Mouse (Mus musculus): ENCODE results near the gene Kif3c. TPM values are rescaled to one million over a fixed set of nuclear protein-coding genes. Genes with fewer than 3 reads are reported as not detected.

Kif3c gene
- total RNA-seq, 2 experiments from 2014 or later = 176 to 177 TPM

GRCm38 (mm10) chr12:3422786-3423185 is 57.9 kb downstream of the Kif3c start:
- DNase-seq (ENCODE audit: low spot score in 2 of 2) = no peak

DNA sequence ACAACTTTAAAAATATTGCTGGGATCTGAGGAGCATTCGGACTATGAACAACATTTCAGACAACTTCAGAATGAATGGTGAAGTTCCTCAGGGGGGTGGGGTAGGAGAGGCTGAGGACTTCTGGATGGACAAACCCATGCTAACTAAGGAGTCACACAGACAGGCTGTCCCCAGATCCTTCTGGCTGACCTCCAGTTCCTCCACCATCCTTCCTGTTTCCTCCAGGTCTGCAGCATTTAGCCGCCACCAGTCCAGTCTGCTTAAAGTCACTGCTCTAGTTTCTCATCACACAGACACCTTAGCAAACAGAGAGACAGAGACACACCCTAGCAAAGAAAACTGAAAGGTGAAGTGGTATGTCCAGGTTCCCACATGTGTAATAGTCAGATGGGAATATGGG is 59.2 kb downstream of the Kif3c start:
- DNase-seq (ENCODE audit: low spot score in 2 of 2) = no peak

- DNase-seq (ENCODE audit: low spot score in 2 of 2) = peak; percentile 28 to 41
These were observed 60.7 kb downstream of the Kif3c start for GRCm38 (mm10) chr12:3425375-3426341.

DNA sequence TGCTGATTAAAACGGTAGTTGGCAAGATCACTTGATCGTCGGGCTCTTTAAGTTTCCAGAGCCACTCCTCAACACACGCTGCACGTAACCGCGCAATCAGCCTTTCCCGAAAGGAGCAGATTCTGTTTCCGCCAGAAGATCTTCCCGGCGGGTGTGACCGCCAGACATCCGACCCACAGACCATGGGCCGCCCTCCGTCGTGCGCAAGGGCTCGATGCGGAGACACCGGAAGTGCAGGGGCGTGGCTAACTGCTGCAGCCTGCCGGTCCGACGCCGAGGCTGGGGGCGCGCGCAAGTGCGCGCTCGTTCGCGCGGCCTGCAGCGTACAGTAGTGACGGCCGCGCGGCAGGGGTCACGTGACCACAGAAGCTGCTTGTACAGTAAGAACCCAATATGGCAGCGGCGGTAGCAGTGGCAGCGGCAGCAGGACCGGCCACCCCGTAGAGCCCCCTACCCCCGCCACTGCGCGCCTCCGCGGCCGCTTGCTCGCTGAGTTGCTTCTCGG is 61.6 kb downstream of the Kif3c start, which contains the start of gene Asxl2:
Gene Asxl2 (plus strand): TSS at position 328 of the 505 bp plus-strand sequence.
- DNase-seq (ENCODE audit: low spot score in 2 of 2) = peak; percentile 97 to 100

DNA sequence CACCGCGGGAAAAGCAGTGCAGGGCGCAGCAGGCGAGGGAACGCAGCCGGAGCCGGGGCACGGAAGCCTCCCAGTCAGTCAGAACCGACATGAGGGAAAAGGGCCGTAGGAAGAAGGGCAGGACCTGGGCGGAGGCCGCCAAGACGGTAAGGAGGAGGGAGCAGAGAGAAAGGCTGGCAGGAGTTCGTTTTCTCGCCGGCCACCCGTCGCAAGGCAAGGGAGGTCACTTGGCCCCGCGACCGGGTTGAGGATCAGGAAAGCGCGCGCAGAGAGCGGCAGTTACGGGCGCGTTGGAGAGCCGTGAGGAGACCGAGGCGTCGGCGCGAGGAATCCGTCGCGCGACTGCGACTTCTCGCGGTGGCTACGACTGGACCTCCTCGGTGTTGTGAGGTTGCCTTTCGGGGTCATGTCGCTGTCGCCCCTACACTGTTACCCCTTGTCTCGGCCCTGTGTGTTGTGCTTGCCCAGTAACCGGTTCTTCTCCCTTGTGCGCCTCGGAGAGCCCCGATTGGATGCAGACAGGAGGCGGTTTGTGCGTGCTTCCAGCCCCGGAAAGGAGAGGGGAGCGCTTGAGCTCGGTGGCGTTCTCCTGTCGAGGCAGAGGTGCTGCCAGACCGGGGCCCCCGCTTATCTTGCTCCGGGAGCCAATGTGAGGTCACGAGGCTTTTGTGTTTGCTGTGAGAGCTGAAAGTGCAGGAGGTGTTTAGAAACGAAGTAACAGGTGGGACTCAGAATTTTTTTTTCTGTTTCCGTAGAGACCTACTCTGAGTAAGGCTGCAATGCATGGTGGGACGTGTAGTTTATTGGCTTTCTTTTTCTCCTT is 62.3 kb downstream of the Kif3c start:
- DNase-seq (ENCODE audit: low spot score in 2 of 2) = peak; percentile 61 to 70

DNA sequence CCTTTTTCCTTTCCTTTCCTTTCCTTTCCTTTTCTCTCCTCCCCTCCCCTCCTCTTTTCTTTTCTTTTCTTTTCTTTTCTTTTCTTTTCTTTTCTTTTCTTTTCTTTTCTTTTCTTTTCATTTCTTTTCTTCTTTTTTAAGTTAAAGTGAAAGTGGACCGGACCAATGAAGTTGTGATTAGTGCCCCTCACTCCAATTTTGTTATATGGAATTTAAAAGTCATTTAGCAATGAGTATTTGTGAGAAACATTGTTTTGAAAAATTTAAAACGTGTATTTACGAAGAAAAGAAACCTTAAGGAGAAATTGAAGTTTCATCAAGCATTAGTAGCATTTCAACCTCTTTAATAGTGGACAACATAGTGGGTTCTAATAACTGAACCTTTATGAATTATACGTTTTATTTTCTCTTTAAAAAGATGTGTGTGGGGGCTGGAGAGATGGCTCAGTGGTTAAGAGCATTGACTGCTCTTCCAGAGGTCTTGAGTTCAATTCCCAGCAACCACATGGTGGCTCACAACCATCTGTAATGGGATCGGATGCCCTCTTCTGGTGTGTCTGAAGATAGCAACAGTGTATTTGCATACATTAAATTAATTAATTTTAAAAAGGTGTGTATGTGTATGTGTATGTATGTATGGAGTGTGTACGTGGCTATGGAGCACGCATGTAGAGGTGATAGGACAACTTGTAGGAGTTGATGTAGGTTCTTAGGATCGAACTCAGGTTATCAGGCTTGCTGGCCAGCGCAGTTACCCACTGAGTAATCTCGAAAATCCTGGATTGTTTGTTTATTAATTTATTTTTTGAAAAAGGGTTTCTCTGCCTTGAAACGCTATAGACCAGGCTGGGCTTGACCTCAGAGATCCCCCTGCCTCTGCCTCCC is 63.2 kb downstream of the Kif3c start:
- DNase-seq (ENCODE audit: low spot score in 2 of 2) = no peak

GRCm38 (mm10) chr12:3429681-3430442 is 64.9 kb downstream of the Kif3c start:
- no peak for DNase-seq (ENCODE audit: low spot score in 2 of 2)

DNA sequence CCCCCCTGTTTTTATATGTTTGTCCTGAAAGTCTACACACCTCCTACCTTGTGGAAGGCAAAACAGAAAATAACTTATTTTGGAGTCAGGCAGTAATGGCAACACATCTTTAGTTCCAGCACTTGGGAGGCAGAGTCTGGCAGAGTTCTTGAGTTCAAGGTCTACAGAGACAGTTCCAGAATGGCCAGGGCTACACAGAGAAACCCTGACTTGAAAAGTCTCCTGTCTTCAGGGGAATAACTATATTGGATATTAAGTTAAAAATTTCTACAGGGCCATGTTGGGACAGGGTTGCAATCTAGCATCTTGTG is 65.5 kb downstream of the Kif3c start:
- no peak for DNase-seq (ENCODE audit: low spot score in 2 of 2)

DNA sequence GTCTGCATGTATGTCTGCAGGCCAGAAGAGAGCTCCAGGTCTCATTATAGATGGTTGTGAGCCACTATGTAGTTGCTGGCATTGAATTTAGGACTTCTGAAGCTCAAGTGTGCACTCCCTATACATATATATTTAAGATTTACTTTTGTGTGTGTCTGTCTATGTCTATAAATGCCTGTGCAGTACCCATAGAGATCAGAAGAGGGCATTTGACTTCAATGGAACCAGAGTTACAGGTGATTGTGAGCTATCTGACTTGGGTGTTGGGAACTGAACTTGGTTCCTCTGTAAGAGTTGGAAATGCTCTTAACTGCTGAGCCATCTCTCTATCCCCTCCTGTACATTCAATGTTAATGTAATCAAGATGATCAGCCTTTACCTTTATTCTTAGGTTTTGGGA is 66.1 kb downstream of the Kif3c start:
- no peak for DNase-seq (ENCODE audit: low spot score in 2 of 2)

DNA sequence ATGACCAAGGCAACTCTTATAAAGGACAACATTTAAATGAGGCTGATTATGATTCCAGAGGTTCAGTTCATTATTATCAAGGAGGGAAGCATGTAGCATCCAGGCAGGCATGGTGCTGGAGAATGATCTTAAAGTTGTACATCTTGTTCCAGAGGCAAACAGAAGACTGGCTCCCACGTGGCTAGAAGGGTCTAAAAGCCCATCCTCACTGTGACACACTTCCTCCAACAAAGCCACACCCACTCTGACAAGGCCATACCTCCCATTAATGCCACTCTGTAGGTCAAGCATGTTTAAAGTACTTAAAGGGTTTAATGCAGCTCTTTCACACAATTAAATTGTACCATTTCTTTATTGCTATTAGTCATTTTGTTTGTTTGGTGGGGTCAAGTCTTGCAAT is 68.8 kb downstream of the Kif3c start:
- DNase-seq (ENCODE audit: low spot score in 2 of 2) = no peak

GRCm38 (mm10) chr12:3436446-3436845 is 71.5 kb downstream of the Kif3c start:
- no peak for DNase-seq (ENCODE audit: low spot score in 2 of 2)

DNA sequence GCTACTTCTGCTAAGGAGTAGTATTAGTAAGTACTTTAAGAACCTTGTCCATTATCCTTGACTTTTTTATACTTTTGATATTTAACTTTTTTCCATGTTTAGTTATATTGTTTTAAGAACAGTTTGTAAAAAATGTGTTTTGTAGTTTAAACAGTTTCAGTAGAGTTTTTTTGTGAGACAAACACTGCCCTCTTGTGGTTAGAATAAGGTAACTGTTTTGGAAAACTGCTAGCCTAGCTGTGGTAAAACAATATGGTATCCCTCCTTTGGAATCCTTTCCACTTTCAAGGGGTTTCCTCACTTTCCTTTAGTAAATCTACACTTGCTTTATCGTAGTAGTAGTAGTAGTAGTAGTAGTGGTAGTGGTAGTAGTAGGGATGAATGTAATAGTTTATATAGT is 72.9 kb downstream of the Kif3c start:
- DNase-seq (ENCODE audit: low spot score in 2 of 2) = no peak

- DNase-seq (ENCODE audit: low spot score in 2 of 2) = no peak
These were observed 76.0 kb downstream of the Kif3c start for GRCm38 (mm10) chr12:3440916-3441315.

GRCm38 (mm10) chr12:3441361-3441760 is 76.4 kb downstream of the Kif3c start:
- DNase-seq (ENCODE audit: low spot score in 2 of 2) = no peak

GRCm38 (mm10) chr12:3453554-3453953 is 88.6 kb downstream of the Kif3c start:
- no peak for DNase-seq (ENCODE audit: low spot score in 2 of 2)

Other genes starting within 250 kb of the Kif3c start
- 100 to 1,000 TPM; 133 to 139 TPM for gene Rab10, start 55.2 kb upstream of the Kif3c start, total RNA-seq (2021)
- gene Asxl2, start 61.7 kb downstream of the Kif3c start, total RNA-seq (2021) = 10 to 100 TPM; 26.9 to 28.6 TPM
- gene Dtnb, start 207.2 kb downstream of the Kif3c start, total RNA-seq (2021) = 100 to 1,000 TPM; 124 to 136 TPM

All from left cerebral cortex, adult 18-20 months (tissue).